Mouse (Mus musculus): ENCODE data around the gene Olfr522.

Olfr522 gene

DNA sequence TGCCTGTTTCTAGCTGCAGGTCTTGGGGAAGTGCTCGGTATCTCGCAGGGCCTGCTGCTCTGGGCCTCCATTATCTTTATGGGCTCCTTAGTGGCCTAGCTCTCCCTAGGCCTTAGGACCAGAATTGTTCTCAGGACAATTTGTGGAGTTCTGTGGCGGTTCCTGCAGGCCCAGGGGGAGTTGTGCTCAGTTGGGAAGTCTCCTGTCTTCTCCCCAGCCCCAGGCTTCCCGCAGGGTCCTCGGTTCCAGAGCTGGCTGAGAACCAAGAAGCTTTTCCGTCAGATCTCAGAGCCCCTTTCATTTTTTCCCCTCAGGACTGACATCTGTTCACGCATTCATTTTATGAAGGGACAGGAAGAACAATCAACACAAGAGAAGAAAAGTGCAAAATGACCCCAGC, at the start of gene Olfr522:
Gene Olfr522, minus strand, starts transcription at position 101 of the 400 bp plus-strand sequence.
- DNase-seq (ENCODE audit: extremely low spot score, low spot score), result no peak

DNA sequence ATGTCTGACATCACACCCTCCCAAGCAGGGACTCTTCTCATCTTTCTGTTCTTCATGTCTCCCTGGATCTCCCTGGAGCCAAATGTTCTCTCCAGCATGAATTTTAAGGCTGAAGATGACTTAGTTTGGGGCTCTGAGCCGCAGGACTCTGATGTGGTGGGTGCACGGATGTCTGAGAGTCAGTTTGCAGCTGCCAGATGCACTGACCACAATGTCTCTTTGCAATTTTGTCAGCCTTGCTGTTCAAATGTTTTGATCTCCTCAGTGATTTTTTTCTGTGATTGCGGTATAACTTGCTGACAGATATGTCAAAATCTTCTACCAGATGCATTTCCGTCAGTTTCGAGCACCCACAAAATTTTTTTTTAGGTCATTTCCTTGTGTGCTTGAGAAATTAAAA, 49.3 kb upstream of the Olfr522 start:
- no peak for DNase-seq (ENCODE audit: extremely low spot score, low spot score)

DNA sequence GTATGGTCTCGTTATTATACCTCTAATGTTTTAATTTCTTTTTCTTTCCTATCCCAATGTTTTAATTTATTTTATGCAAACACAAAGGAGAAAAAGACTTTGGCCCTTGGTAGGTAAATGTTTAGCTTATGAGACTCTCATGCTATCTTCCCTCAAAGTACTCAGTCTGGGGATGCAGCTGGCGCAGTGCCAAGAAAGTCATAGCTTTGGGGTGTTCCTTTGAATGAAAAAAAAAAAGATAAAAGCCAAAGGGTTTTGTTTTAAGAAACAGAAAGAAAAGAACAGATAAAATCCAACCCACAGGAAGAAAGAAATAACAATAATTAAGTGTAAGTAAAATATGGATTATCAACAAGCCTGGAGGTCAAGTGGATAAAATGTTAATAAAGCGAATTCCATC, 44.1 kb upstream of the Olfr522 start:
- DNase-seq (ENCODE audit: extremely low spot score, low spot score), result no peak

DNA sequence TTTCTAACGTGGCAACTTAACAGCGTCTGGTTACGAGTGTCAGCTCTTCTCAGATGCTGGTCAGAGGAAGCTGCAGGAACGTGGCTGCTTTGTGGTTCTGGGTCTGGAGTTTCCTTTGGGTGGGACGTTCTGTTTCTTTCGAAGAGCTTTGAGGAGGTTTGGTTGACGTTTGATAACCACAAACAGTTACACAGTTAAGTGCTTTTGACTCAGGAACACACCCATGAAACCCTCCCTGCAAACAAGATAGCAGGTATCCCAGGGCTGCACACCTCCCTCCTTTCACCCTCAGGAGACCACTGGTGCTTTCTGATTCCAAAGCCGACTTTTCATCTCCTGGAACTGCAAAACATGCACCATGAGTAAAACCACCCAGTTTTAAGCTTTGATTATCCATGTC, 43.6 kb upstream of the Olfr522 start:
- DNase-seq (ENCODE audit: extremely low spot score, low spot score), result no peak

DNA sequence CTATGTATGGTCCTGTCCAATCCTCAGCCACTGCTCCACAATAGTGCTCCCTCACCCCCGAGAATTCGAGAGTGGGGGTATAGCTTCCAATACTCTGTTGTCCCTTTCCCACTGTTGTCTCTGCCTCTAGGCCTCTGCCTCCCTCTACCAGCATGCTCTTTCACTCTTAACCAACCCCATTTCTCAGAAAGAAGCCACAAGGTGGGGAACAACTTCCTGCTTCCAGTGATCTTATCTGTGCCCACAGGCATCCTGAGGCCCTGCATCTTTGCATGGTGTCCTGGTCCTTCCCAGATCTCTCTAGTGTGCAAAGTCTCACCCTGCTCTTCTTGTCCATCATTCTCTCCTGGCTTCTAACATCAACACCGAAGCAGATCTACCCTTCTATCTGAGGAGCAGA, 42.3 kb upstream of the Olfr522 start:
- no peak for DNase-seq (ENCODE audit: extremely low spot score, low spot score)

DNA sequence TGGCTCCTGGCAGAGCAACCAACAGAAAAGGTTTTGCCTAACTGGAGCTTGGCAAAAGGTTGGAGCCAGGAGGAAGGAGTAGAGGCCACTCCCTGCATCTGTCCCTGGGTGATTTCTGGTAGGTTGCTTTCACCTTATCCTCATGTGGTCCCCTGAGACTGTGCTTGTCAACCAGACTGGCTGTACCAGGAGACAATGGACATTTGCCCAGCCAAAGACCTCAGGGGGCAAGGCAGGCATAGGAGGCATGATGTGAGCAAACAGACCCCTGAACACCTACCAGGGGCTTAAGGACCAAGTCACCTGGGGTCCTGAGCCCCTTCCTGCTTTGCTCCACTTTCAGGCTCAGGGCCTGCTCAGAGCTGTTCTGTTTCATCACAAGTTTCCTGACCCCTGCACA, 41.3 kb upstream of the Olfr522 start, which contains the start of gene Olfr524:
Gene Olfr524, minus strand, starts transcription at position 101 of the 400 bp plus-strand sequence.
- DNase-seq (ENCODE audit: extremely low spot score, low spot score), result no peak

DNA sequence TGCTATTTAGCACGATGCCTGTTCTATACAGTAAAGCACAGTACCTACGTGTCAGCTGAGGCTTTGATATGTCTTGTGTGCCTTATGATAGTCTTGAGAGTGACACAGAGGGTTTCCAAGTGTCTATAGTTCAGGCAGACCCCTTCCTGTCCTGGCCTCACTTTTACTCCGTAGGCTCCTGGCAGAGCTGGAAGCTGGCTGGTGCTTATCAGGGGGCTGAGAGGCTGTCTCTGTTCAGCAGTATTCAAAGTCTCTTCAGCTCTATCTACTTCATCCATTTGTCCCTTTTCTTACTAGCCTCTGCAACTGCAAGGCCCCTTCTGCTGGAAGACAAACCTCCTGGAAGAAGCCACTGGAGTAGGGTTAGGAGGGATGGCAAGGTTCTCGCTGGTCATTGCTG, 36.5 kb upstream of the Olfr522 start:
- DNase-seq (ENCODE audit: extremely low spot score, low spot score), result no peak

DNA sequence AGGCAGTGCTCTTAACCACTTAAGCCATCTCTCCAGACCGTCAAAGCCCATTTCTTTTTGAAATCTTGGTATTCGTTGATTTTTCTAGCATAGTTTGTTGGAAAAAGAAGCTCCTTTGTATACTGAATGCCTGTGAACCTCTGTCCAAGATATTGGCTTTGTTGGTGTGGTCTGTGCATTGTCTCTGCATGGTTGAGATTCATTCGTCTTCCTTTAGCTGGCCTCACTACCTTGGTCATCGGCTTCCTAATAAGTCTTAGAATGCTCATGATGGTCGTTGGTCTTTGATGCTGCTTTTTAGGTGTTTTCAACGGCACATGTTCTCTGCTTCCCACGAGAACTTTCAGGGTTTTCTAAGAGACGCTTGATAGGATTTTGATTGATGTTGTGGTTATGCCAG, 31.4 kb upstream of the Olfr522 start:
- no peak for DNase-seq (ENCODE audit: extremely low spot score, low spot score)

DNA sequence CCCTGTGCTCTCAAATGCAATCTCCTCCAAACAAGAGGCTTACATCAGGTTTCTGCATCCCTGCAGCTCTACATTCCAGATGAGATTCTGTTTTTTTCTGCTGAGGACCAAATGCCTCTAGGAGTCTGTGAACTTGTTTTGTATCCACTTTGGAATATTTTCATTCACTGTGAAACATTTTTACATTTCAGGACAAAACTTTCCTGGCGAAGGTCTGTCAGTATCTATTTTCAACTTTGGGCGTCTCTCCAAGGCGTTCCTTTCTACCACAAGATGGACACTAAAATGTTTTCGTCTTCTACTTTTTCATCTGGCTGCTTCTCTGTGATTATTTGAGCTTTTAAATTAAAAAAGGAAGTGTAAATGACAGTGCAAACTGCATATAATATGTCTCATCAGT, 29.5 kb upstream of the Olfr522 start:
- no peak for DNase-seq (ENCODE audit: extremely low spot score, low spot score)

DNA sequence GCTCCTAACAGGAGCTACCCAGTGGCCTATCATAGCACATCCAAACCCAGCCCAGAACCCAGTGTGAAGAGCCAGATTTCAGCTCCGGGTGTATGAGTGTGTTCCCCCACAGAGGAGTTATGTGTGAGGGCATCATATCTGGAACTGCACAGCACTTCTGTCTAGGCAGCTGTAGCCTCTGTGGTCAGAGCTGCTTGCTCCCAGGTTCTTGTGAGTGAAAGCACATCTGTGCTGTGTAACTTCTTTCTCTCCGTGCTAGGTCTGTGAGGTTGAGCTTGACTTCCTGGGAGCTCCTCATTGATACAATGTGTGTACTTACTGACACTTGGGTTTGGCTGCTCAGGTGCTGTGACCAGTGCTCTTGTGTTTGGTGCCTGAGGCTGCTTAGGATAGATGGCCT, 28.3 kb upstream of the Olfr522 start:
- no peak for DNase-seq (ENCODE audit: extremely low spot score, low spot score)

DNA sequence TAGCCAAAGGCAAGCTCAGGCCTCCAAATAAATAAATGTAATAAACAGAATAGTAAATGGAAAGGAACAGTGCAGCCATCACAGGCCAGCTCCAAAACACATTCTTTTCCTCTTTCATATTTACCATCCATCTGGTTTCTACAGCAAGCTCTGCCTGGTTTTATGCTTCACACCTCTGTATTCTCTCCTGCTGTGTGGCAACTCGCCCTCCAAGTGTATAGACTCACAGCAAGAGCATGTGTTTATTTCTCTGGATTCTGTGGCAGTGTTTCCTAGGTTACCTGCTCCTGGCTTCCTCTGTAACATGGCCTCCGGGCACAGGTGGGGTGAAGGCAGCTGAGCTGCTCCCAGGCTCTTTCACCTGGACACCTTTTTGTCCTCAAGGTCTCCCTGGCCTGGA, 27.9 kb upstream of the Olfr522 start:
- DNase-seq (ENCODE audit: extremely low spot score, low spot score), result no peak

DNA sequence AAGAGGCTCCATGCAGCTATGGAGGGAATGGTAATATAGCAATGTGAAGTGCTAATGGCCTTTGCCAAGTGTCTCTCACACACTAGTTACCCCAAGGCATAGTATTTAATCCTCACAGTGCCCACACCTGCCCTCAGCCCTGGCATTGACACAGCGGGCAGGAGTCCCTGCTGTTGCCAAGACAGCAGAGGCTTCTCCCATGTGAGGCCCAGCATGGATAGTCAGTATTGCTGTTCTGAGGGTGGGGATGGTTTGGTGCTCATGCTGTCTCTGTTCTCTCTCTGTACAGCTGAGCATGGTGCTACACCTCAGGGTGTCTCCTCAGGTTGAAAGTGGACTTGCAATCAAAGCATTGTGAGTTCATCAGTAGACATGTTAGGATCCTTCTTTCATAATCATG, 25.9 kb upstream of the Olfr522 start:
- no peak for DNase-seq (ENCODE audit: extremely low spot score, low spot score)

DNA sequence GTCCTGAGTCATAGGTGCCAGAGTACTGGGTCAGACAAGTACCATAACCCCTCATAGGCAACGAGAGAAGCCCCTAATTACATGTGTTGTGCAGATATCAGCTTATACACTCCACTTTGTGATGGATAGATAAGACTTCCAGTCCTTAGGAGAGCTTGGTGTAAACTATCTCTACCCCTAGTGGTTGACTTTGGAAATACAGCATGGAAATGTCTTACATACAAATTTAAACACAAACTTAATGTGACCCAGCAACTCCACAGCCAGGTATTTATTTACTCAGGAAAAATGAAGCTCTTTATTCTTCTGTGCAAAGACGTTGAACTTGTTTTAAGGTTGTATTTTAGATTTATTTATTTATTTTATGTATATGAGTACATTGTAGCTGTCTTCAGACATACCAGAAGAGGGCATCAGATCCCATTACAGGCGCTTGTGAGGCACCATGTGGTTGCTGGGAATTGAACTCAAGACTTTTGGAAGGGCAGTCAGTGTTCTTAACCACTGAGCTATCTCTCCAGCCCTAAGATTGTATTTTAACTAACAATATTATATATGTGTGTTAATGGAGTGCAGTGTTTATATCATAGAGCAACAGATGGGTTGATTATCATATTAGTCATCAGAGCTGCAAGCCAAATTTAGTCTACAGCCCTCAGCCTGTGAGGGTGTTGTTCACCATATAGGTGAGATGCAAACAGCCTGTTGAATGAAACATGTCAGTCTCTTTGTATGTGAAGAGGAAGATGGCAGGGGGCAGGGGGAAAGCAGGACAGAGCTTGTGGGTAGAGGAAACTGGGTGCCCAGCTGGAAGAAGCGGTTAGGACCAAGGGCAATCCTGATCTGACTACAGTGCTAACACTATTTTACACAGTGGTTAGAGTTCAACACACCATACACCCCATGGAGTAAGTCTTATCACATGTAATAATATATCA, 24.1 kb upstream of the Olfr522 start:
- no peak for DNase-seq (ENCODE audit: extremely low spot score, low spot score)

DNA sequence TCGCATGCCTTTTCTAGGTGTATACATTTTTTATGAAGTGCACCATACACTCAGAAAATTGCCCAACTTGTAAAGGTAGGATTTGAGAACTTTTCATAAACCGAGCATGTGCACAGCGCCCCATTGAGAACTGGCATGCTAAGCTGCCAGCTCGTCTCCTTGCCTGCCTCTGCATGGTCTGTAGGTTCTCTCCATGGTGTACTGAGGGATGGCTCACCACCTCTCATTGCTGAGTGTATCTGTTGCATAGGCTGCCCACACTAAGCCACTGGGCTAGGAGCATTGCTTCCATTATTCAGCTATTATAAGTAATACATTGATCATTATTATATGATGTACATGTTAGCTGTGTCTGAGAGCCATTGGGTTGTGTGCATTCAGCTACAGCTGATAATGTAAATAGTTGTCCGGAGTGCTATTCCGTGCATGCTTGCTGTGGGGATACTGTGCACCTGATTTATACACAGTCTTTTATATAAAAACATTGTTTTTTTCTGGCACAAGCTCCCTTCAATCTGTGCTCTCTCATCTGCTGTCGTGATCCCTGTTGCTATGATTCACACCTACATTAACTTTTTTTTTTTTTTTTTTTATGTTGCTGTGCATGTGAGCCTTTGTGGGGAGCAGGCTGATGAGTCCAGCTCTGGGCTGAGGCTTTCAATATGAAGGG, 23.3 kb upstream of the Olfr522 start:
- DNase-seq (ENCODE audit: extremely low spot score, low spot score), result no peak

DNA sequence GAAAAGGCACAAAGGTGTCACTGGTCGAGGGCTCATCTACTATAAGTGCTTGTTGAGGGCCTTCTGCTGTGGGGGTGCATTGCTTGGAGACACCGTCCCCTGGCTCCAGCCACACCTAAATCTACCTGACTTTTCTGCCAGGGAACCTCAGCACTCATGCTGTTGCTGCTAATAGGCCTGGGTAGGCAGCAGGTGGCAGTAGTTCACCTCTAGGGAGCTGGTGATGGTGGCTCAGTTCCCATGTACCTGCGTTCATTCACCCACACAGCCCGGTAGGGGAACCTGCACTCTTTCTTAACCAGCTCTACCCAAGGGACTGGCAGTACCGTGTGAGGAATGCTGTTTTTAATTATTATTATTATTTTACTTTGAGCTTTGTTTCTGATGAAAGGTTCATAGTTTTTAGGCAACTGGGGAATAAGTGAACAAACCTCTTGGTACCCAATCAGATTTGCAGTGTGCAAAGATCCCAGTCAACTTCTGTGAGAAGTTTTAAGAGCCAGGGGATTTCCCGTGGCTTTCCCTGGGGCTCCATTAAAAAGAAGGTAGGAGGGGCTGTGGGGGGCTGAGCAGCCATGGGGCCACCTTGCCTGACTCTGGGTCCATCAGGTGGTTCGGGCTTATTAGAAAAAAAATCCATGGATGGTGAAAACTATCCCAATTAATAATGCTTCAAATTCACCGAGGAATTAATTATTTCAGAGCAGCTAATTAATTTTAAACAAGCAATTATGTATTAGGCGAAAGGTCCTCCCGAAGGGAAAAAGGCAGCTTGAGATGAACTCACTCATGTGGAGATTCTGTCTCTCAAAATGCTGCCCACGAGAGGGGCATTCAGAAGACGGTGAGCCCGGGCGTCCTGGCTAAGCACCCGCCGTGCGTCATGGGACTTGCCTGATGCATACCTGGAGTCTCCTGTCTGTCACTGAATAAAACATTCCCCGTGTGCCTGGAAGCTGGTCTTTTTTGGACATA, 22.4 kb upstream of the Olfr522 start:
- no peak for DNase-seq (ENCODE audit: extremely low spot score, low spot score)

DNA sequence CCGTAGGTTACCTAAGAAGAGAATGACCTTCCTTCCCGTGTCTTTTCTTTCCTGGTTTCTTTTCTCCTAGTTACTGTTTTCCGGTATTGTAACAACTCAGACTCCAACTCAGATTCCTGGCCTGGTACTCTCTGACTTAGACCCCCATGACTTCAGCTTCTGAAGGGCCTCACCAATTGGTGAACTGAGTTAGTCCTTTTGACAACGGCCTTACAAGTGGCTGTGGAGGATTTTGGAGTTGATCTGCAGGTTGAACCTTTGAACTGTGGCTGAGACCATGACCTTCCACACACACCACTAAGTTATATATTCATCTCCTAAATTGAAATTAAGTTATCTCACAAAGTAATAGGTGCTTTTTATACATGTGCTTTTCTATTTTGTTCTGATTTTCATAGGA, 19.6 kb upstream of the Olfr522 start:
- DNase-seq (ENCODE audit: extremely low spot score, low spot score), result no peak

DNA sequence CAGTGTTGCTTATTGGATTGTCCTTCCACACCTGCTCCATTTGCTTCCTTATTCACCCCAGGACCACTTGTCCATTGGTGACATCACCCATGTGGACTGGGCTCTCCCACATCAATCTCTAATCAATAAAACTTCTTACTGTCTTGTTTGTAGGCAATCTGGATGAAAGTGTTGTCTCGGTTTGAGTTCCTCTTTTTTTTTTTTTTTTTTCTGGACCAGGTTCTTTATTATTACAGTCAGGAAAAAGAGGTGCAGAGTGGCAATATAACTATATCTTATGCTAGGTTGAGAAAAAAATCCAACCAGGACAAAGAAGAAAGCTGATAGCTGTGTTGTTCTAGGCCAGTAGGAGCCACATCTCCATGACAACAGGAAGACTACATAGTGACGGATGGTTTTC, 16.1 kb upstream of the Olfr522 start:
- no peak for DNase-seq (ENCODE audit: extremely low spot score, low spot score)

DNA sequence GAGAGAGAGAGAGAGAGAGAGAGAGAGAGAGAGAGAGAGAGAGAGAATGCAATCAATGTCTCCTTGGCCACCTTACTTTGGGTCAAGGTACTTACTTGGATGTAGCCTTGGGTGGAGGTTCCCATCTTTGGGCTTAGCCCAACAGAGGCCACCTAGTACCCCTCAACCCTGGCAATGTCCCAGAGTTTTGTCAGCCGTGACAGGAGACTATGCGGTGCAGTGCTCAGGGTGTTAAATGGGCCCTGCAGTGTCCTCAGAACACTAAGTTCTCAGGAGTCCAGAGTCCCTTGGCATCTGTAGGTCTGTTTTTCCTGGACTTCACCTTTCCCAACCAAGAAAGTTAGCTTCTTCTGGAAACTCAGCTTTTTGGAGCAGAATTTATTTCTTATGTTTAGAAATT, 14.6 kb upstream of the Olfr522 start:
- no peak for DNase-seq (ENCODE audit: extremely low spot score, low spot score)

DNA sequence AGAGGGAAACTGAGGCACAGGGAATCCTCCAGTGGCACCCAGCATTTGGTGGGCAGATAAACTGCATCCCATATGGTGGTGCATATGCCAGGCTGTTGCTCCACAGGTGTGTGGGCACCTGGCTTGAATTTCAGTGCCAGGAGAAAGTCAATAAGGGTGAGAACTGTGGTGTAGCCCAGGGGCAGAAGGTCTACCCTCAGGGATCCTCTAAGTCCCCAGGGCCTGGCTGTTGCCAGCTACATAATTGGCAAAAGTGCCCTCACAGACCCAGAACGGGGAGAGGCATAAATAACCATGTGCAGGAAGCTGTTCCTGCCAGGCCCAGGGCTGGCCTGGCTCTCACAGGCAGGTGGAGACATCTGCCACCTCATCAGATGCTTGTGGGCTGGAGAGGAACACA, 8.4 kb upstream of the Olfr522 start, which contains the start of gene Olfr523:
Gene Olfr523, plus strand, starts transcription at position 282 of the 400 bp plus-strand sequence.
- no peak for DNase-seq (ENCODE audit: extremely low spot score, low spot score)

DNA sequence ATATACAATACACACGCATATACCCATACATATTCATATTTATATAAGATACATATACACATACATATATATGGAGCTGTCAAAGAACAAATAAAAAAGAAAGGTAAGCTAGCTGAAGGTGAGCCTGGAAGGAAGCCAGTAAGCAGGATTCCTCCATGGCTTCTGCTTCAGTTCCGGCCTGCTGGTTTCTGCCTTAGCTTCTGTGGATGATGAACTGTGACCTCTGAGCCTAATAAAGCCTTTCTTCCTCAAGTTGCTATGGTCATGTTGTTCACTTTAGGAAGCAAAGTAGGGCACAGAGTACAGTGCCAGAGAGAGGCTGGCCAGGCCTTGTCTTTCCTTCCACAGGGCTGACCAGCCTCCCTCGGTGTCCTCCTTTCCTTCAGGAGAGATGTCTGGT, 6.3 kb upstream of the Olfr522 start:
- no peak for DNase-seq (ENCODE audit: extremely low spot score, low spot score)

DNA sequence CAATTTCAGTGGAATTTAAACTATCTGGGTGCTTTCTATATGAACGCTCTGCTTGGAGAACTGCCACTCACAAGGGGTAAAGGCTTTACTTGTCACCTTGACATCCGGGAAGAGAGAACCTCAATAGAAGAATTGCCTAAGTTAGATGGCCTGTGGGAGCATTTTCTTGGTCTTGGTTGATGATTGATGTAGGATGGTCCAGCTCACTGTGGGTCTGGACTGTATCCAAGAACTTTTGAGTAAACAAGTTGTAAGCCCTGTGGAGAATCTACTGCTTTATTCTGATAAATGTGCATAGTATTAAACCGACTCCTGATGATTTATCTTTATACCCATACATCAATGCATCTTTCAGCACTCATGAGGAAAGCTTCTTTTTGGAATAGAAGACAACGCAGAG, 4.8 kb upstream of the Olfr522 start:
- no peak for DNase-seq (ENCODE audit: extremely low spot score, low spot score)

Measured in neural tube, embryonic 10.5 days (tissue).